Mouse (Mus musculus) olfactory bulb, adult 2 months (tissue): Measurements from ENCODE around the gene Faf1. TPM values are rescaled to one million over a fixed set of nuclear protein-coding genes. Genes with fewer than 3 reads are reported as not detected.

Experiments
- H3K27ac ChIP-seq: fragments of 200-500 bp; 2 replicates; pipeline ENCODE4 v1.5.1; 2012; ENCODE audit warnings: low read depth, low read length; ENCODE audit not compliant: insufficient read depth
- H3K4me1 ChIP-seq: fragments of 200-500 bp; 2 replicates; pipeline ENCODE4 v1.6.1; 2012; ENCODE audit warnings: low read length; ENCODE audit not compliant: control insufficient read depth, insufficient read depth
- H3K4me3 ChIP-seq: fragments of 200-500 bp; 2 replicates; pipeline ENCODE4 v1.5.1; 2012; ENCODE audit warnings: mild to moderate bottlenecking, low read depth, low read length, moderate library complexity; ENCODE audit not compliant: insufficient read depth
- CTCF ChIP-seq: fragments of 200-500 bp; IDR thresholded peaks from 2 replicates; pipeline ENCODE4 v1.5.1; 2012; ENCODE audit warnings: low read depth, mild to moderate bottlenecking, low read length, moderate library complexity; ENCODE audit not compliant: insufficient read depth
- POLR2A ChIP-seq: fragments of 200-500 bp; IDR thresholded peaks from 2 replicates; pipeline ENCODE4 v1.6.1; 2012; ENCODE audit warnings: mild to moderate bottlenecking, low read depth, low read length, moderate library complexity; ENCODE audit not compliant: insufficient read depth
- WGBS: fragments of 180-500 bp; shearing (Covaris S2); methylation state at CpG from one replicate; pipeline ENCODE4 v1.1.7; 2018; 5-methylcytosine and 5-hydroxymethylcytosine counted together
- polyA plus RNA-seq: library from polyadenylated mRNA; stranded (reverse); fragments of >200 nt; gene quantifications from 2 replicates; pipeline ENCODE4 v1.2.4, GENCODE M21; 2012; ENCODE audit warnings: low replicate concordance; ENCODE audit not compliant: missing spikeins, insufficient read depth, insufficient read length

Gene Faf1
- polyA plus RNA-seq, 1 experiment: not detected

- no peak within 1 kb of the TSS for H3K27ac ChIP-seq
- 3% methylated on average over 64 of the region's 64 CpGs for WGBS
- peak within 1 kb of the TSS; percentile 32 for H3K4me3 ChIP-seq
- peaks cover 30% of the 10 kb centered on the region for H3K4me1 ChIP-seq
- TF ChIP-seq CTCF: no peak
- no peak for TF ChIP-seq POLR2A
These were observed 301.0 kb downstream of the Faf1 start, which contains the start of gene Dmrta2 for GRCm38 (mm10) chr4:109977148-109978067. Gene Dmrta2, plus strand, starts transcription at chr4:109978053.

- peak overlapping the region; percentile 32 for H3K4me3 ChIP-seq
- TF ChIP-seq POLR2A (no peak), CTCF (no peak)
- peaks cover 31% of the 10 kb centered on the region for H3K4me1 ChIP-seq
- 1% methylated on average over 56 of the region's 56 CpGs for WGBS
- no peak overlapping the region for H3K27ac ChIP-seq
These were observed 301.9 kb downstream of the Faf1 start for GRCm38 (mm10) chr4:109978068-109978857.

DNA sequence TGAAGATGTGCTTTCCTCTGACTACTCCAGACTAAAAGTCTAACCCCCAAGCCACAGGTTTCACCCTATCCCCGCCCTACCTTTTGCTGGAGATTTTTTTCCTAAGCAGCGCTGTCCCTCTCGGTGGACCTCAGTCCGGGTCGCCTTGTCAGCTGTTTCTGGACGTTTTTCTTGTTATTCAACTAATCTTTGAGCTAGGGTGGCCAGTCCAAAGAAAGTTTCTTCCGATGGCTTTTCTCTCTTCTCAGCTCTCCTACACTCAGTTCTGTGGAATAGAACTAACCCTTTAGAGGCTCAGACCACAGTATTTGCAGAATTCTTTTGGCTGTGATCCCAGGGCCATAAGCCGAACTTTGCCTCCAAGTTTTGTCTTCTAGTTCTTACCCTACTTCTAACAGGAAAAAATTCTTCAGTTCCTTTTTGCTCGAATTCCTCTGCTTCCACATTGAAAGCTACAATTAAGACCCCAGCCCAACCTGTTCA lies 302.5 kb downstream of the Faf1 start:
- TF ChIP-seq CTCF (no peak), POLR2A (no peak)
- Histone ChIP-seq H3K4me3 (no peak overlapping the region), H3K4me1 (peaks cover 32% of the 10 kb centered on the region), H3K27ac (no peak overlapping the region)
- 14% methylated on average over 9 of the region's 9 CpGs for WGBS

DNA sequence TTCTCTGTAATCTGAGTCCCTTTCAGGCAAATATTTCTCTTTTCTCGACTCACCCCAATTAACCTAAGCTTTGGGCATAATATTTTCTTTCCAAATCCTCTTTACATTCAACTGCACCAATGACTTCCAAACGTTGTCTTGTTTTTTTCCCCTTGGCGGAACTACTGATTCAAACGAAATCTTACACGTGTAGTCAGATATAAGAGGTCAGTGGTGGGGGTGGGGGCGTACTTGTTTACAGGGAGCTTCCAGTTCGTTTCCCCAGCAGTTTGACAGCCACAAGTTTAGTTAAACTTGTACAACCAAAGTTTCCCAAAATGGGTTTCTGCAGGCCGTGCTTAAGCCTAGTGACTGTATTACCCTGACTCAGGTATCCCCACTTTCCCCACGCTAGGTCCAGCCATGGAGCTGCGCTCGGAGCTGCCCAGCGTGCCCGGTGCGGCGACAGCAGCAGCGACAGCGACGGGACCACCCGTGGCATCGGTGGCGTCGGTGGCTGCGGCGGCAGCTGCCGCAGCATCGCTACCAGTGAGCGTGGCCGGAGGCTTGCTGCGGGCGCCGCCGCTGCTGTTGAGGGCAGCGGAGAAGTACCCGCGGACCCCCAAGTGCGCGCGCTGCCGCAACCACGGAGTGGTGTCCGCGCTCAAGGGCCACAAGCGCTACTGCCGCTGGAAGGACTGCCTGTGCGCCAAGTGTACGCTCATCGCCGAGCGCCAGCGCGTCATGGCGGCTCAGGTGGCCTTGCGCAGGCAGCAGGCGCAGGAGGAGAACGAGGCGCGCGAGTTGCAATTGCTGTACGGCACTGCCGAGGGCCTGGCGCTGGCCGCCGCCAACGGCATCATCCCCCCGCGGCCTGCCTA lies 303.3 kb downstream of the Faf1 start:
- 4% methylated on average over 66 of the region's 66 CpGs for WGBS
- Histone ChIP-seq H3K27ac (no peak overlapping the region), H3K4me1 (peaks cover 31% of the 10 kb centered on the region), H3K4me3 (peak overlapping the region; percentile 11; the same call in 1 of the 2 replicates)
- no peak for TF ChIP-seq CTCF
- TF ChIP-seq POLR2A: no peak

- WGBS: 17% methylated on average over 29 of the region's 29 CpGs
- H3K4me1 ChIP-seq: peaks cover 31% of the 10 kb centered on the region
- TF ChIP-seq CTCF (no peak), POLR2A (no peak)
- H3K4me3 ChIP-seq: no peak overlapping the region
- no peak overlapping the region for H3K27ac ChIP-seq
These were observed 304.1 kb downstream of the Faf1 start for GRCm38 (mm10) chr4:109980321-109981082.

DNA sequence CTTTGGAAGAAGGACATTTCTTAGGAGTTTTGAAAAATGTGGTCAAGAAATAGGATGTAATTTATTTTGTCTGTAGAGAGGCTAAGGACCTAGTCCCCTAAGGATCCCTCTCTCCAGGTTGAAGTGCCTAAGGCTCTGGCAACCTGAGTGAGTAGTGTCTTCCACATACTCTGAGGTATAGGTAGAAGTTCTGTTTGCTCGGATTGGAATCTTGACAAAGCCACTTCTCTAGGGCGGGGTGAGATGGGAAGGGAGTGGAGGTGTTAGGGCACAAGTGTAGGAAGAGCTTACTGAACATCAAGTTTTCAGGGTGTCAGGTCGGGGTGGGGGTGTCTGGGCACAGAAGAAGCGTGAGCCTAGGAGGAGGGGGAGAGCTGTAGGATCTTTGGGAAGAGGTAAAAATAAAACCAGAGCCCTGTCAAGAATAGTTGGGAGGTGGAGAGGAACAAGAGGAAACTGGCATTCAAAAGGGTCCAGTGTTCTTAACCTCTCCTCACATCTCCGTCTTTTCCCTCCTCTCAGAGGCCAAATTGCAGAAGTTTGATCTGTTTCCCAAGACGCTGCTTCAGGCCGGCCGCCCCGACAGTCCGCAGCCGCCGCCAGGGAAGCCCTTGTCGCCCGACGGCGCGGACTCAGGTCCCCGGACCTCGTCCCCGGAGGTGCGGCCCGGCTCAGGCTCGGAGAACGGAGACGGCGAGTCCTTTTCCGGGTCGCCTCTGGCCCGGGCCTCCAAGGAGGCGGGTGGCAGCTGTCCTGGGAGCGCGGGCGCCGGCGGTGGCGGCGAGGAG lies 304.9 kb downstream of the Faf1 start:
- peak overlapping the region; percentile 30 for H3K4me3 ChIP-seq
- WGBS: 11% methylated on average over 37 of the region's 37 CpGs
- no peak overlapping the region for H3K27ac ChIP-seq
- H3K4me1 ChIP-seq: peaks cover 31% of the 10 kb centered on the region
- TF ChIP-seq POLR2A (no peak), CTCF (no peak)
